Comparison of ENCODE assay signal across 28 mouse cellular contexts in genomic region chr16:83254183-83254582, GRCm38 (mm10).
DNase-seq lines count a peak whose midpoint lies in the region; ATAC-seq lines count a peak whose summit lies in the region.
"Had no signal": no experiment of that assay in that cellular context is flagged by ENCODE, and none has a peak within 500 bp of the region (broad histone marks: within the 10 kb centered on the region; RNA-seq: fewer than 3 reads in every experiment).

No protein-coding gene starts in this region.

- H3K4me2 ChIP-seq in forebrain, embryonic 14.5 days (ENCODE audit: low read length): no peak overlapping the region
- H3K4me2 ChIP-seq: embryonic facial prominence, embryonic 13.5 days; embryonic facial prominence, embryonic 15.5 days; forebrain, embryonic 15.5 days had no signal

- H3K4me1 ChIP-seq in forebrain, embryonic 14.5 days (ENCODE audit: control insufficient read depth, insufficient read depth, low read length): no peaks in the 10 kb centered on the region
- no peaks in the 10 kb centered on the region for H3K4me1 ChIP-seq in forebrain, embryonic 10.5 days
- H3K4me1 ChIP-seq: embryonic facial prominence, embryonic 13.5 days; embryonic facial prominence, embryonic 15.5 days; forebrain, embryonic 15.5 days had no signal

- ATAC-seq in forebrain, embryonic 14.5 days: no peak
- ATAC-seq in frontal cortex, adult (ENCODE audit: low TSS enrichment): peak; percentile 76
- ATAC-seq: activated CD4-positive, CD25-positive, alpha-beta regulatory T cell, adult 4 months; CD4-positive, CD25-positive, alpha-beta regulatory T cell, adult 4 months; forebrain, embryonic 15.5 days; Patski had no signal

- no peaks in the 10 kb centered on the region for H3K9me3 ChIP-seq in forebrain, embryonic 14.5 days (replicated peaks; ENCODE audit: control insufficient read depth, low read length)
- H3K9me3 ChIP-seq in forebrain, embryonic 10.5 days: no peaks in the 10 kb centered on the region
- H3K9me3 ChIP-seq: embryonic facial prominence, embryonic 13.5 days; embryonic facial prominence, embryonic 15.5 days; forebrain, embryonic 15.5 days; G1E had no signal

- 89% methylated on average over 1 of the region's 1 CpGs for WGBS in forebrain, embryonic 14.5 days
- 93% methylated on average over 1 of the region's 1 CpGs for WGBS in forebrain, embryonic 10.5 days

- H3K4me3 ChIP-seq in forebrain, embryonic 14.5 days (ENCODE audit: low read depth, low read length): no peak overlapping the region
- no peak overlapping the region for H3K4me3 ChIP-seq in forebrain, embryonic 10.5 days
- H3K4me3 ChIP-seq: embryonic facial prominence, embryonic 13.5 days; embryonic facial prominence, embryonic 15.5 days; erythroblast, embryonic 14.5 days; forebrain, embryonic 15.5 days had no signal

- no peaks in the 10 kb centered on the region for H3K27me3 ChIP-seq in forebrain, embryonic 14.5 days (replicated peaks; ENCODE audit: control insufficient read depth, insufficient read depth, low read length)
- H3K27me3 ChIP-seq in forebrain, embryonic 10.5 days (ENCODE audit: poor library complexity, severe bottlenecking): no peaks in the 10 kb centered on the region
- H3K27me3 ChIP-seq: CH12.LX; embryonic facial prominence, embryonic 13.5 days; embryonic facial prominence, embryonic 15.5 days; forebrain, embryonic 15.5 days; Patski had no signal

- no peak overlapping the region for H3K27ac ChIP-seq in forebrain, embryonic 14.5 days (ENCODE audit: low read depth, low read length)
- H3K27ac ChIP-seq in forebrain, embryonic 10.5 days: no peak overlapping the region
- H3K27ac ChIP-seq: embryonic facial prominence, embryonic 13.5 days; embryonic facial prominence, embryonic 15.5 days; forebrain, embryonic 15.5 days had no signal

- no peaks in the 10 kb centered on the region for H3K36me3 ChIP-seq in forebrain, embryonic 14.5 days (ENCODE audit: control insufficient read depth, insufficient read depth, low read length)
- H3K36me3 ChIP-seq in forebrain, embryonic 10.5 days (replicated peaks): no peaks in the 10 kb centered on the region
- H3K36me3 ChIP-seq: embryonic facial prominence, embryonic 13.5 days; embryonic facial prominence, embryonic 15.5 days; forebrain, embryonic 15.5 days; G1E had no signal

- no peak overlapping the region for H3K9ac ChIP-seq in forebrain, embryonic 14.5 days (ENCODE audit: low read length)
- H3K9ac ChIP-seq: embryonic facial prominence, embryonic 13.5 days; embryonic facial prominence, embryonic 15.5 days; forebrain, embryonic 15.5 days had no signal

- peak; percentile 29 for DNase-seq in forebrain, embryonic 14.5 days (ENCODE audit: low spot score)
- DNase-seq in forebrain, embryonic 10.5 days (ENCODE audit: extremely low spot score, low spot score): no peak
- DNase-seq in frontal cortex, postnatal 14 days (ENCODE audit: low spot score in 2 of 2): no peak
- peak; percentile 49 for DNase-seq in brain, adult 2 months (ENCODE audit: low read depth, low spot score)
- peak; percentile 6 for DNase-seq in brain, embryonic 18.5 days (ENCODE audit: low read depth, low spot score)
- DNase-seq in kidney, postnatal 14 days: no peak
- DNase-seq in gastrocnemius, postnatal 4 days (ENCODE audit: low spot score in 2 of 2): no peak
- DNase-seq: adrenal gland, adult 8-10 months; adrenal gland, postnatal 14 days; adrenal gland, postnatal 36 days; B cell, adult 2 months; cerebellum, adult 11 months; cerebellum, adult 18-20 months; cerebellum, adult 8-10 months; cerebellum, adult 9-11 months; cerebellum, postnatal 14 days; cerebellum, postnatal 36 days; embryo, embryonic 11 days had no signal

Comparison
In these comparisons a context has a peak if more than half of its experiments do, and no peak if none do; other contexts are left out.
1. DNase-seq: peak in forebrain, embryonic 14.5 days (single experiment), brain, adult 2 months (single experiment) and brain, embryonic 18.5 days (single experiment); none in forebrain, embryonic 10.5 days (single experiment), frontal cortex, postnatal 14 days (0 of 2), kidney, postnatal 14 days (single experiment) and gastrocnemius, postnatal 4 days (0 of 2).